Mouse (Mus musculus) gastrocnemius, adult 2 months (tissue): ENCODE measurements around the gene Kcnq5. TPM values are rescaled to one million over a fixed set of nuclear protein-coding genes. Genes with fewer than 3 reads are reported as not detected.
"Not testable (repeated sequence)": the region's sequence is repeated elsewhere in the genome, so short reads cannot be mapped to it uniquely, and the experiment has no call there.

ENCODE experiments used
- DNase-seq: peaks from one replicate; pipeline ENCODE4 v3.0.0; 2022
- H3K27ac ChIP-seq: fragments of 200-600 bp; 2 replicates; pipeline ENCODE4 v1.8.1; 2022; ENCODE audit warnings: mild to moderate bottlenecking
- H3K4me3 ChIP-seq: fragments of 200-600 bp; 2 replicates; pipeline ENCODE4 v1.8.1; 2022; ENCODE audit warnings: mild to moderate bottlenecking, moderate library complexity
- CTCF ChIP-seq: fragments of 200-600 bp; IDR thresholded peaks from 2 replicates; pipeline ENCODE4 v1.8.1; 2022; ENCODE audit warnings: antibody characterized with exemption, mild to moderate bottlenecking, moderate library complexity
- intact Hi-C: fragments of 180-260 bp; cut with DNase I; formaldehyde crosslinking; loops from one replicate; pipeline ENCODE4 v1.15.1; 2025
- total RNA-seq, 2 experiments: library from RNA; stranded (reverse); gene quantifications; 2 replicates each; pipeline ENCODE4 v1.2.3; 2021

Kcnq5 gene
- total RNA-seq, 2 experiments from 2014 or later, result 9.2 to 18.8 TPM

- H3K27ac ChIP-seq, result no peak overlapping the region
- peak; percentile 55 for TF ChIP-seq CTCF
- no peak for DNase-seq
- intact Hi-C loops, result loop anchor here (2.0 kb wide), 1 partner anchor 545 kb away; no protein-coding TSS in a partner anchor
- no peak overlapping the region for H3K4me3 ChIP-seq
These were observed 542.4 kb downstream of the Kcnq5 start for GRCm38 (mm10) chr1:21419370-21419769.

GRCm38 (mm10) chr1:21412197-21412555, 549.6 kb downstream of the Kcnq5 start:
- no peak for TF ChIP-seq CTCF
- no peak for DNase-seq
- H3K4me3 ChIP-seq, result no peak overlapping the region
- intact Hi-C loops, result loop anchor here (5.0 kb wide), 1 partner anchor 855 kb away; no protein-coding TSS in a partner anchor
- no peak overlapping the region for H3K27ac ChIP-seq

GRCm38 (mm10) chr1:21411331-21412196, 550.2 kb downstream of the Kcnq5 start:
- peak; percentile 56 for DNase-seq
- intact Hi-C loops, result loop anchor here (5.0 kb wide), 1 partner anchor 856 kb away; no protein-coding TSS in a partner anchor
- TF ChIP-seq CTCF, result peak; percentile 90; the same call in 1 of the 2 replicates
- H3K4me3 ChIP-seq, result peak overlapping the region; percentile 51
- H3K27ac ChIP-seq, result peak overlapping the region; percentile 50

GRCm38 (mm10) chr1:21407266-21407665, 554.5 kb downstream of the Kcnq5 start:
- intact Hi-C loops, result no loop called here
- no peak for TF ChIP-seq CTCF
- no peak overlapping the region for H3K4me3 ChIP-seq
- H3K27ac ChIP-seq, result no peak overlapping the region
- no peak for DNase-seq

GRCm38 (mm10) chr1:21402804-21403203, 558.9 kb downstream of the Kcnq5 start:
- no peak for DNase-seq
- Histone ChIP-seq H3K4me3 (no peak overlapping the region), H3K27ac (no peak overlapping the region)
- no peak for TF ChIP-seq CTCF
- intact Hi-C loops, result no loop called here

- H3K27ac ChIP-seq, result no peak overlapping the region
- intact Hi-C loops, result no loop called here
- DNase-seq, result no peak
- no peak overlapping the region for H3K4me3 ChIP-seq
- no peak for TF ChIP-seq CTCF
These were observed 570.5 kb downstream of the Kcnq5 start for GRCm38 (mm10) chr1:21391138-21391671.

GRCm38 (mm10) chr1:21383256-21383655, 578.5 kb downstream of the Kcnq5 start, which contains the start of gene Khdc1b:
Gene Khdc1b (plus strand): TSS chr1:21383556.
- intact Hi-C loops, result no loop called here
- no peak for TF ChIP-seq CTCF
- Histone ChIP-seq H3K4me3 (no peak within 1 kb of the TSS), H3K27ac (no peak within 1 kb of the TSS)
- no peak for DNase-seq

GRCm38 (mm10) chr1:21368031-21368430, 593.7 kb downstream of the Kcnq5 start, which contains the start of gene Khdc1c:
Gene Khdc1c (plus strand): TSS chr1:21368331.
- H3K27ac ChIP-seq, DNase-seq, H3K4me3 ChIP-seq, intact Hi-C loops: not testable (repeated sequence)

- TF ChIP-seq CTCF, result no peak
- Histone ChIP-seq H3K4me3 (no peak within 1 kb of the TSS), H3K27ac (no peak within 1 kb of the TSS)
- intact Hi-C loops, result no loop called here
- no peak for DNase-seq
These were observed 612.4 kb downstream of the Kcnq5 start, which contains the start of gene Khdc1a for GRCm38 (mm10) chr1:21349341-21349740. Gene Khdc1a (plus strand): TSS chr1:21349641.
